Mouse (Mus musculus): ENCODE results near the gene Rbfox1.

Rbfox1 gene

GRCm38 (mm10) chr16:6390278-6390930, 505.2 kb downstream of the Rbfox1 start:
- in situ Hi-C loops (cut with MboI; ENCODE audit: low pct_unique_long_range_greater_than_20kb in 1 of 2, low sequenced_read_pairs in 2 of 2, unreplicated experiment in 1 of 2), result no loop called here

DNA sequence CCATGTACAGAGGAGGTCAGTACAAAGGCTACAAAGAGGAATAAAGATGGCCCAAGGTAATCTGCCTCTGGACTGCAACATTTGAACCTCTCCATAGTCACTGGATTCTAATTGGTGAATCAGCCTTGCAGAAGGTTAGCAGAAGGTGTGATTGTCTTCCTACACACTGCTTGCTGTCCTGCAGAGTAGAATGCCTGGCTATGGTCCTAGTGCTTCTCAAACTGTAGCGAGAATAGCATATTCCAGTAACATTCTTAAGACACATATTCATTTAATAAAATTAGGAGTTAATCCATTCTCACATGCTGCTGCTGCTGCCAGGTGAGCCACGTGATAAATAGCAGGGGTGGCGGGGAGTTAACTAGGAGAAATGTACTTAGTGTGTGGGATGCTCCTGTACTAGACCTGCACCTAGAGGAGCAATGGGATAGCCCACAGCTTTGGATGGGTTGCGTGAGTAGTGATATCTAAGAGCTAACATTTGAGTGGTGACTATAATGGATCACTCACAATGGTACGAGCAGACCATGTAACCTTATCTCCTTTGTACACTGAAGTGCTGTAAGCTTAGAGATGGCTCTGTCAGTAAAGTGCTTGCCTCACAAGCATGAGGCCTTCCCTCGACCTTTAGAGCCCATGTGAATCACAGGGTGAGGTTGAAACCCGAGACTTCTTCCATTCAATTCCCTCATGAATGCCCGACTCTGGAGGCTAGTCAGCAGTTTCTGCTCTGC, 511.7 kb downstream of the Rbfox1 start:
- in situ Hi-C loops (cut with MboI; ENCODE audit: low pct_unique_long_range_greater_than_20kb in 1 of 2, low sequenced_read_pairs in 2 of 2, unreplicated experiment in 1 of 2), result no loop called here

- in situ Hi-C loops (cut with MboI; ENCODE audit: low pct_unique_long_range_greater_than_20kb in 1 of 2, low sequenced_read_pairs in 2 of 2, unreplicated experiment in 1 of 2), result no loop called here
Measured at GRCm38 (mm10) chr16:6397635-6398034, 512.5 kb downstream of the Rbfox1 start.

DNA sequence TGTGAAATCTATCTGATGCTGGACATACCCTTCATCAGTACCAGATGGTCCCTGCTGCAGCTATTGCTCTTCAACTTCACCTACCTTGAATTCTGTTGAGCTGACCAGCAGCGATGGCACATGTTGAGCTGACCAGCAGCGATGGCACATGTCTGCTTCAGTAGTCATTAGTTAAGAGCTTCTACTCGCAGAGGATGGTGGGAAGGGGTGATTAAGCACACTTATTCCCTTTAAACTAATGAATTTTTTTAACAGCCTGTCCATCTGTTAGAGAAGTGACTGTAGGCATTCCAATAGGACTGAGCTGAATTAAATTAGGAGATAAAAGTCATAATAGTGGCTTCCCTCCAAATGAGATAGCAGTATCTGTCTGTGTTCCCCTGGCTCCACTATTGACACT, 517.7 kb downstream of the Rbfox1 start:
- in situ Hi-C loops (cut with MboI; ENCODE audit: low pct_unique_long_range_greater_than_20kb in 1 of 2, low sequenced_read_pairs in 2 of 2, unreplicated experiment in 1 of 2), result no loop called here

DNA sequence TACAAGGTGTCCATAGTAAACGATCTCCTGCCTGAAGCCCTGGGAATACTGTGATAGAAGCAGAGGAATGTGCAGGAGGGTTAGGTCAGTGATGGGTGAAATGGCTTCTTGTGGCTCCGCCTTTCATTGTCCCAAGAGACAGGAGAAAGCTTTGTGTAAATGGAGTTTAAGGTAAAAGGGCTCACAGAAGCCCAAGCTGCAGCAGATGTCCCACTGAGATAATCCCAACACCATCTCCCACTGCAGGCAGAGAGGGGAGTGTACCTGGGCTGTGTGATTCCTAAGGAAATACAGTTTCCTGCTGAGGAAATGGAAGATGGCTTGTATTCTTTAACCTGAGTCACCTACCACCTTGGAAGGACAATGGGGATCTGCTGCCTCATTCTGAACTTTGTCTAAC, 529.7 kb downstream of the Rbfox1 start:
- in situ Hi-C loops (cut with MboI; ENCODE audit: low pct_unique_long_range_greater_than_20kb in 1 of 2, low sequenced_read_pairs in 2 of 2, unreplicated experiment in 1 of 2), result no loop called here

GRCm38 (mm10) chr16:6421623-6422145, 536.5 kb downstream of the Rbfox1 start:
- in situ Hi-C loops (cut with MboI; ENCODE audit: low pct_unique_long_range_greater_than_20kb in 1 of 2, low sequenced_read_pairs in 2 of 2, unreplicated experiment in 1 of 2), result no loop called here

DNA sequence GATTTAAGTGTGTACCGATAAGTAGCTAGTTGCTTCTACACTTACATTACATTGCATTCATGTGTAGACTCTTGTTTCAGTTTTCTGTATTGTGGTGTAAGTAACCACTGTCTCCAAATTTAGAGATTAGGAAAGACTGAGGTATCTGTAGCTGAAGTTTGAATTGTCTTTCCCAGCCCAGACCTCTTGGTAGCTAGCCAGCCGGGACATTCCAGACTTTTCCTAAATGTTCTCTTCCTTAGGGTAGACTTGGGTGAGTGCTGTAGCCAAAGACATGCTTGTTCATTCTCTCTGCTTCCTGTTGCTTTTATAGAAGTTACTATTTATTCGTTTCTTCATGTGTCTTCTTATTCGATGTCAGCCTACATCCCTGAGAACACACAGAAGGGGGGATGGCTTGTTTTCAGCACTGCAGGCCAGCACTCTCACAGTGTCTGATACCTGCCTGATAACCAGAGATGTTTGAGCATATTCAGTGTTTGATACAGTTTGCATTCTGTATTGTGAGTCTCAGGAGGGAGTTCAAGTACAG, 538.8 kb downstream of the Rbfox1 start:
- in situ Hi-C loops (cut with MboI; ENCODE audit: low pct_unique_long_range_greater_than_20kb in 1 of 2, low sequenced_read_pairs in 2 of 2, unreplicated experiment in 1 of 2), result no loop called here

DNA sequence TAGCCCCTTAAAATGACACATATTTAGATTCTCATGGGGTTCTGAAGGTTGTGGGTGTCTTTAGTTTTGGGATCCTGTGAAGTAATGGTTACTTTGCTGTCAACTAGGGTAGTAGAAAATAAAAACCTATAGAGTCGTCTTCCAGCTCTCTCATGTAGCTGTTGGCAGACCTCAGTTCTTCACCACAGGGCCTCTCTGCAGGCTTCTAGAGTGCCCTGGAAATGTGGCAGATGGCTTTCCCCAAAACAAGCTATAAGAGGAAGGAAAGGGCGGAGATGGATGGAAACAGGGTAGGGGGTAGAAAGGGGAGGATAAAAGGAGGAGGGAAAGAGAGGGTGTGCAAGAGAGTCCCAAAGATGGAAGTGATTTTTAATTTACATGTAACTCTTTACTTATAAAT, 539.6 kb downstream of the Rbfox1 start:
- in situ Hi-C loops (cut with MboI; ENCODE audit: low pct_unique_long_range_greater_than_20kb in 1 of 2, low sequenced_read_pairs in 2 of 2, unreplicated experiment in 1 of 2), result no loop called here

- in situ Hi-C loops (cut with MboI; ENCODE audit: low pct_unique_long_range_greater_than_20kb in 1 of 2, low sequenced_read_pairs in 2 of 2, unreplicated experiment in 1 of 2), result no loop called here
Measured at GRCm38 (mm10) chr16:6427292-6428281, 542.4 kb downstream of the Rbfox1 start.

- in situ Hi-C loops (cut with MboI; ENCODE audit: low pct_unique_long_range_greater_than_20kb in 1 of 2, low sequenced_read_pairs in 2 of 2, unreplicated experiment in 1 of 2), result no loop called here
Measured at GRCm38 (mm10) chr16:6430981-6431380, 545.8 kb downstream of the Rbfox1 start.

- in situ Hi-C loops (cut with MboI; ENCODE audit: low pct_unique_long_range_greater_than_20kb in 1 of 2, low sequenced_read_pairs in 2 of 2, unreplicated experiment in 1 of 2), result no loop called here
Measured at GRCm38 (mm10) chr16:6436445-6436844, 551.3 kb downstream of the Rbfox1 start.

DNA sequence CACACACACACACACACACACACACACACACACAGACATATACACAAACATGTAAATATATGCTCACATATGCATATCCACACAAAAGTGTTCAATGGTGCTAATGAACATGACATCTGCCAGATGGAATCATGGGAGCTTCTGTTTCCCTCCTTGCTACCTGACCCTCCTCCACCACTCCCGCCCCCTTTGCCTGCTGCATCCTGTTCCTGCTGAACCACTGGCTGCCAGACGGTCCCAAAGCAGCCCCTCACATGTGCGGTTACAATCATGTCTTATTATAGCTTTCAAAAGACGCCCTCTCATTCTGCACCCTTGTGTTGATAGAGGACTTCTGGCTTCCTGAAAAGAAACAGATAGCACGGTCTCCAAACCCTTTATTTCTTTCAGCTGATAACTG, 563.1 kb downstream of the Rbfox1 start:
- in situ Hi-C loops (cut with MboI; ENCODE audit: low pct_unique_long_range_greater_than_20kb in 1 of 2, low sequenced_read_pairs in 2 of 2, unreplicated experiment in 1 of 2), result no loop called here

- in situ Hi-C loops (cut with MboI; ENCODE audit: low pct_unique_long_range_greater_than_20kb in 1 of 2, low sequenced_read_pairs in 2 of 2, unreplicated experiment in 1 of 2), result no loop called here
Measured at GRCm38 (mm10) chr16:6455349-6455748, 570.2 kb downstream of the Rbfox1 start.

- in situ Hi-C loops (cut with MboI; ENCODE audit: low pct_unique_long_range_greater_than_20kb in 1 of 2, low sequenced_read_pairs in 2 of 2, unreplicated experiment in 1 of 2), result no loop called here
Measured at GRCm38 (mm10) chr16:6479094-6479590, 594.0 kb downstream of the Rbfox1 start.

DNA sequence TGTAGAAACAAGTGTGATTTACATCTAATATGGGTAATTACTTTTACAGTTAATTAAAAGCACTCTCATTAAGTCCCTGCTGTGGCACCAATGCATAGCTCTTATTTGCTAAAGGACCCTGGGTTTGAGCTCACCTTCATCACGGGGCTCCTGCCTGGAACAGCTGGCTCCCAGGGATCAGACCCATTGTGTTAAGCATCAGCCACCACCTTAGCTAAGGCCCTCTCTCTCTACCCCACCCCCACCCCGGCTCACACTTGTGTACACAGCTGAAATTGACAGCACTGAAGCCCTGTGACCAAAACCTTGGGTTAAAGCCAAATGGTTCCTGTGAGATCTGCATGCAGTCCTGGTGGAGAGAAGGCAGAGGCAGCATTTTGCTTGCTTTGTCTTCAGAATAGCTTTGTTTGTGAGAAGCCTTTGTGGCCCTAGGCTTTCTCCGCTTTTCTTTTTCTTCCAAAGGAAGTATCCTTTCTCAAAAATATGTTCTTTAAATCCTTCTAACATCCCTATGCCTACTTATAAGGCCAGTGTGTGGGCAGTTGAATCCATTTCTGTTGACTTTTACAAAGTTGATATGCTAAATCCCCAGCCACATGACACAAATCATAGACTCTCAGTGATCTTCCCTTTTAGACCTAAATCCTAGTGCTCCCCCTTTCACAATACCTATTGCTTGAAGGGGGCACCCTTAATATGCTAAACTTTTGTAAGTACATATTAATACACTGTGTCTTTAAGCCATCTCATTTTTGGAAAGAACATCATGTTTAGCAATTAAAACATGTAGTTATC, 594.7 kb downstream of the Rbfox1 start:
- in situ Hi-C loops (cut with MboI; ENCODE audit: low pct_unique_long_range_greater_than_20kb in 1 of 2, low sequenced_read_pairs in 2 of 2, unreplicated experiment in 1 of 2), result no loop called here

- in situ Hi-C loops (cut with MboI; ENCODE audit: low pct_unique_long_range_greater_than_20kb in 1 of 2, low sequenced_read_pairs in 2 of 2, unreplicated experiment in 1 of 2), result no loop called here
Measured at GRCm38 (mm10) chr16:6480411-6480728, 595.2 kb downstream of the Rbfox1 start.

DNA sequence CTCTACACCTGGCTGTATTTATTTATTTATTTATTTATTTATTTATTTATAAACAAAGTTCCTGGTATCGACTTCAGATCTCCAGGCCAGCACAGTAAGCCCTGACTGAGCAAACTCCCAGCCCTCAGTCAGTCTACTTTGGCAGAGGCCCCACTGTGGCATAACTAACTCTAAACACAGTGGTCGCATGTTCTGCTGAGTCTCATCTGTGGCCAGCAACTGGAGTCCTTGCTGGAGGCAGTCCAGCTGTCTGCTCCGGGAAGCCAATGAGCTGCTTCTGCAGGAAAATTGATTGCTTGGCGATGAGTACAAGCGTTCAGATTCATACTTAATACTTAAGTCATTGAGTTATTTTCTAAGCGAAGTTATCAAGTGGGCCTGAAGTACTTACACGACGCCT, 598.5 kb downstream of the Rbfox1 start:
- in situ Hi-C loops (cut with MboI; ENCODE audit: low pct_unique_long_range_greater_than_20kb in 1 of 2, low sequenced_read_pairs in 2 of 2, unreplicated experiment in 1 of 2), result no loop called here

DNA sequence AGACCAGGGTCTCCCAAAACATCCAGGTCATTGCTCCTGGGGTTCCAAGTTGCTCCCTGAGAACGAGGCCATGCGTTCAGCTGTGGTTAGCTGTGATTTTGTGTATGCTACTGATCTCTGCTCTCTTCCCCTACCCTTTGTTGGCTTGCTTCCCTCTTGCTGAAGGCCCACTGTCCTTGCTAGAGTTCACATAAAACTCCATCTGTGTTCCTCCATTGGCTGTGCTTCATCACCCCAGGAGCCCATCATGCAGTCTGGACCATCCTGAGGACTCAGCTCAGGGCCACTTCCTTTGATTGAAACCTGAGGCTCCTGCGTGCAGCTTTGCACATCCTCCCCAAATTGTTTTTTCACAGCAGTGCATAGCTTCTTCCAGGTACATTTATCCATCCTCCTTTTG, 600.5 kb downstream of the Rbfox1 start:
- in situ Hi-C loops (cut with MboI; ENCODE audit: low pct_unique_long_range_greater_than_20kb in 1 of 2, low sequenced_read_pairs in 2 of 2, unreplicated experiment in 1 of 2), result no loop called here

Measured in mouse embryonic stem cell (cell line).